Mouse (Mus musculus) hindbrain, embryonic 11.5 days (tissue): ENCODE data around the gene Gm28553. TPM values are rescaled to one million over a fixed set of nuclear protein-coding genes. Genes with fewer than 3 reads are reported as not detected.
"Not testable (repeated sequence)": the region's sequence is repeated elsewhere in the genome, so short reads cannot be mapped to it uniquely, and the experiment has no call there.

Experiments used
- ATAC-seq: fragments of 200-750 bp; cut with Nextera tagmentation; 2 replicates; pipeline ENCODE4 v1.8.0; 2017; ENCODE audit warnings: mild to moderate bottlenecking, moderate TSS enrichment, moderate library complexity; ENCODE audit not compliant: low FRiP score
- DNase-seq: peaks from one replicate; pipeline ENCODE4 v3.0.0-alpha.2; 2015; ENCODE audit warnings: low spot score
- H3K27ac ChIP-seq: fragments of 300-500 bp; sonication (generic); 2 replicates; pipeline ENCODE4 v1.5.1; 2014; ENCODE audit warnings: mild to moderate bottlenecking, low read depth, low read length
- H3K27me3 ChIP-seq: fragments of 300-500 bp; sonication (generic); 2 replicates; pipeline ENCODE4 v1.6.1; 2014; ENCODE audit warnings: mild to moderate bottlenecking, low read length, moderate library complexity, mixed read lengths; ENCODE audit not compliant: control insufficient read depth, insufficient read depth
- H3K36me3 ChIP-seq: fragments of 300-500 bp; sonication (generic); 2 replicates; pipeline ENCODE4 v1.6.1; 2014; ENCODE audit warnings: mild to moderate bottlenecking, low read length, moderate library complexity, mixed read lengths; ENCODE audit not compliant: control insufficient read depth, insufficient read depth
- H3K4me1 ChIP-seq: fragments of 300-500 bp; sonication (generic); replicated peaks from 2 replicates; pipeline ENCODE4 v1.6.1; 2014; ENCODE audit warnings: low read length, mixed read lengths; ENCODE audit not compliant: control insufficient read depth, insufficient read depth
- H3K4me2 ChIP-seq: fragments of 300-500 bp; sonication (generic); replicated peaks from 2 replicates; pipeline ENCODE4 v1.6.1; 2014; ENCODE audit warnings: mild to moderate bottlenecking, low read depth, low read length
- H3K4me3 ChIP-seq: fragments of 300-500 bp; sonication (generic); 2 replicates; pipeline ENCODE4 v1.5.1; 2014; ENCODE audit warnings: low read depth, low read length
- H3K9ac ChIP-seq: fragments of 300-500 bp; sonication (generic); 2 replicates; pipeline ENCODE4 v1.6.1; 2014; ENCODE audit warnings: low read depth, low read length
- H3K9me3 ChIP-seq: fragments of 300-500 bp; sonication (generic); 2 replicates; pipeline ENCODE4 v1.6.1; 2016; ENCODE audit warnings: low read length; ENCODE audit not compliant: control insufficient read depth
- WGBS: fragments of 180-500 bp; shearing (Covaris S2); extraction: QIAGEN DNeasy Blood & Tissue Kit; methylation state at CpG from one replicate; pipeline ENCODE4 v1.1.7; 2014; 5-methylcytosine and 5-hydroxymethylcytosine counted together
- polyA plus RNA-seq: library from polyadenylated mRNA; unstranded; fragments of >200 nt; fragmentation: Nextera tagmentation; extraction: Ambion mirVana; gene quantifications from 2 replicates; pipeline ENCODE4 v1.2.1, GENCODE M21; 2014

The Gm28553 gene
- polyA plus RNA-seq, result not detected in 2 replicates

GRCm38 (mm10) chrY:48856197-48856596, at the start of gene Gm28553:
TSS of gene Gm28553 (plus strand) at chrY:48856497.
- H3K9me3 ChIP-seq, H3K4me2 ChIP-seq, H3K4me3 ChIP-seq, H3K4me1 ChIP-seq, H3K27me3 ChIP-seq, H3K27ac ChIP-seq, ATAC-seq, H3K9ac ChIP-seq, DNase-seq, H3K36me3 ChIP-seq: not testable (repeated sequence)
- WGBS, result no CpG with 5 or more reads among the region's 5 CpGs
